Mouse (Mus musculus) cerebellum, postnatal 4 days (tissue): ENCODE measurements around the gene Msi1.

Source experiments
- DNase-seq, 2 experiments: peaks; one replicate each; pipeline ENCODE4 v3.0.0; 2022; ENCODE audit warnings: low spot score in 2 of 2, mixed read lengths in 1 of 2

The Msi1 gene

DNA sequence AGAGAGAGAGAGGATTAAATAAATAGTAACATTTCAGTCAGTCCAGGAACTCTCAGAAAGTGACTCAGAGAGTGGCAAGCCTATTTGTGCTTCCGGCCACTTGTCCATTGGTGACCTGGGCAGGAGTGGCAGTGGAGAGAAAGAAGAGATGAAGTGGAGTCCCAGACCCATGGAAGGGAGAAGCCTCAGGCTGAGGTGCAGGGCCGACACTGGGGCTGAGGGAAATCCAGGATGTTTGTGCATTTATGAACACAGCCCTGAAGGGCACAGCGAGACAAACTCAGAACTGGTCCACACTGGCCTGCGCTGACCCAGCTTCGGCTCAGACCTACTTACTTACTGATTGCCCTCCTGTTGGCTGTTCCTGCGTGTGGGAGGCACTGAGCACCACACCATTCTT lies 40.4 kb downstream of the Msi1 start:
- DNase-seq: no peak

DNA sequence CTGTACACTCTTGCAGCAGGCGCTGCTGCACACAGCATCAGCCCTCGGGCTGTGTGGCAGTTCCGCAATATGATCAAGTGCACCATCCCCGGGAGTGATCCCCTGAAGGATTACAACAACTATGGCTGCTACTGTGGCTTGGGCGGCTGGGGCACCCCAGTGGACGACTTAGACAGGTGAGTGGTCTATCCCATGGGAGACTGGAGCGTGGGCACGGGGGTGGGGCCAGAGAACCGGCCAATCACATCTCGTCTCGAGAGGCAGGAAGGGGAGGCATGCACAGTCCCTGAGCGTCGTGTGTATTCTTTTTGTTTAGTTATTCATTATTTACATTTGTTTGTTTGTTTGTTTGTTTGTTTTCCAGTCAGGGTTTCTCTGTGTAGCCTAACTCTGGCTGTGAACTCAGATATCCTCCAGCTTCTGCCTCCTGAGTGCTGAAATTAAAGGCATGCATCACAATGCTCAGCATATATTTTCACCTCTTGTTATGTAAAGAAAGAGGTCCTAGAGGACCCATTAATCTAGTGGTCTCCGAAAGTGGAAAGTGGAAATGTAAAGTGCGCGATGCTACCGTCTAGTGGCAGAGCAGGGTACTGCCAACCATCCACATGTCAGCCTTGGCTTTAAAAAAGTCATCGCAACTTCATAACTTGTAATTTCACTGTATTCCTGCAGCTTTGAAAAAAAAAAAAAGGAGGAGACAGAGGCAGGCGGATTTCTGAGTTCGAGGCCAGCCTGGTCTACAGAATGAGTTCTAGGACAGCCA lies 41.5 kb downstream of the Msi1 start:
- peak in 1 of 2 experiments; percentile 73 for DNase-seq

DNA sequence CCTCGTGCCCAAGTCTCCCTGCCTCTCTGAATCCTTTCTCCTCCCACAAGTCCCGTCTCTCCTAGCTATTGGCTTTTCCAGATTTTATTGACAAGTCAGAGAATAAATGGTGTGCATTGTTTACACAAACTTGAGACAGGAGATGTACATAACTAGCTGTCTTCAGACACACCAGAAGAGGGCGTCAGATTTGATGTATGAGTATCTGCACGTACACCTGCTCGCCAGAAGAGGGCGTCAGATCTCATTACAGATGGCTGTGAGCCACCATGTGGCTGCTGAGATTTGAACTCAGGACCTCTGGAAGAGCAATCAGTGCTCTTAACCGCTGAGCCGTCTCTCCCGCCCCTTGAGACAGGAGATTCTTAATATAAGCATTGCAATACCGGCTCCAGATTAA lies 43.8 kb downstream of the Msi1 start:
- no peak for DNase-seq

DNA sequence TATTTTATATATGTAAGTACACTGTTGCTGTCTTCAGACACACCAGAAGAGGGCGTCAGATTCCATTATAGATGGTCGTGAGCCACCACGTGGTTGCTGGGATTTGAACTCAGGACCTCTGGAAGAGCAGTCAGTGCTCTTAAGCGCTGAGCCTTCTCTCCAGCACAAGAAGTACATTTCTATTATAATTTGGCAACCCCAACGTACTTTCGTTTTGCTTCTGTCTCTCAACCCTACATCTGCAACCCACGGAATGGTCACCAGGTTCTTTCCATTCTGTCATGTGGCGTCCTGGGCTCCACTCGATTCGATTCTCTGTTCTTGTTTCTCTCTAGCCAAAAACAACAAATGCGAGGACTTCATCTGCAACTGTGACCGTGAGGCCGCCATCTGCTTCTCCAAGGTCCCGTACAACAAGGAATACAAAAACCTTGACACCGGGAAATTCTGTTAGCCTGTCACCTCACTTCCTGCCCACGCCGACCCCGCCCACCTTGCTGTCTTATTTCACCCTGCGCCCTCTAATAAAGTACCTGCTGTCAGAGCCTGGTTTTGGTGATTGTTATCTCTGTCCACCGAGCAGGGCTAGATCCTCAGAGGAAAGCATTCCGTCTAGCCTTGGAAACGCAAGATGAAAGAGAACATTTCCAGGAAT lies 44.9 kb downstream of the Msi1 start:
- DNase-seq: no peak

DNA sequence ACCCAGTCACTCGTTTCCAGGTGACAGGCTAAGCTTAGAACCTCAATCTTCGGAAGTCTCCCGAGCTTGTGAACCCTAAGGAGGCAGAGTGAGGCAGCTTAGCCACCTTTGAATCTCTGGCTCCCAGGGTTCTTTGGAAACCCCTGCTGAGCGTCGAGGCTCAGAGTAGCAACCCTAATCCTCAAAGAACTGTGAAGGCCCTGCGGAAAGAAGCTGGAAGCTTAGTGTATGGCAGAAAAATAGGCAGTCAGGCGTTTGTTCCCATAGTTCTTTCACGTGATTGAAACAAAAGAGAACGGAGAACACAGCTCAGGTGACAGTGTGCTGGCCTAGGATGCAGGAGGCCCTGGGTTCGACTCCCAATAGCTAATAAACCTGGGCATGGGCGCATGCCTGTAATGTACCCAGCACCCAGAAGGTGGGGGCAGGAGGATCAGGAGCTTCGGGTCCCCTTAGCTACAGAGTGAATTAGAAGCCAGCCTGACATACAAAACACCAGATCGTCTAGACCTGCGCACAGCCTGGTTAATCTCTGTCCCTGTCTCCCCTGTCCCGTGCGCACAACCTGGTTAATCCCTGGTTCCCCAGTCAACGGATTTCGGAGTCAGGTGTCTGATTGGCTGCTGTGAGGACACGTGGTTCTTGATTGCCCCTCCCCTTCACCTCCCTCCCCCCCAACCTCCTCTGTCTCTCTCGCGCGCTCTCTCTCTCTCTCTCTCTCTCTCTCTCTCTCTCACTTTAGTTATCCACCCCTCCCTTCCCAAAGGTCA lies 46.1 kb downstream of the Msi1 start:
- DNase-seq: peak in 1 of 2 experiments; percentile 28

DNA sequence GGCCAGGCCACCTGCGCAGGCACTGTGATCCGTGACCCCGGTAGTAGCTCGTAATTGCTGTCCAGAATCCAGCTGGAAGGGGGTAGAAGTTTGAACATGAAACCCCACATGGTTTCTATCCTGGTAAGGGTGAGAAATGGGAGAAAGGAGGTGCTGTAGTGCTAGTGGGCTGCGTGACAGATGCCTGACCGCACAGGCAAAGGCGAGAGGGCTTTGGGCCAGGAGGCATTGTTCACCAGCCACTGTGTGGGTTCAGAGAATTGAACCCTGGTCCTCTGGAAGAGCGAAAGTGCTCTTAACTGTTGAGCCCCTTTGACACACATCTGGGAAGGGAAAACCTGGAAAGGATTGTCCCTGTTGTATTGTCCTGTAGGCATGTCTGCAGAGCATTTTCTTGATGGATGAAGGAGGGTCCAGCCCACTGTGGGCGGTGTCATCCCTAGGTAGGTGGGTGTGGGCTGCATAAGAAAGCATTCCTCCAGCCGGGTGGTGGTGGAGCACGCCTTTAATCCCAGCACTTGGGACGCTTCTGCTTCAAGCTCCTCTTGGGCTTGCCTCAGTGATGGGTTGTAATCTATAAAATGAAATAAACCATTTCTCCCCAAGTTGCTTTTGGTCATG lies 46.8 kb downstream of the Msi1 start:
- no peak for DNase-seq

DNA sequence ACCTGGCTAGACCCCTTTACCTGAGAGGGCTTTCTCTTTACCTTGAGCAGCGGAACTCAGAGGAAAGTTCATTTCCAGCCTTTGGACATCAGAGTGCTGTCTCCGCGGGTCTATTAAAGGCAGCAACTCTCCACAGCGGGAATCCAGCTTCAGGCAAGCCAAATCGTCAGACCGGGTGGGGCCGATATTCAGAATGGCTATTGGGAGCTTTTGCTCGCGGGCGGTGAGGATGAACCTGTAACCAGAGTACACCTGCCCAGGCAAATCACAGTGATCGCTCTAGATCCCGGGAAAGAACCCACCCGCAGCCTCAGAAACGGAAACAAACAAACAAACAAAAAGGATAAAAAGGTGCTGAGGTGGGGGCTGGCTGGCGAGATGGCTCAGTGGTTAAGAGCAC lies 50.2 kb downstream of the Msi1 start:
- DNase-seq: no peak

DNA sequence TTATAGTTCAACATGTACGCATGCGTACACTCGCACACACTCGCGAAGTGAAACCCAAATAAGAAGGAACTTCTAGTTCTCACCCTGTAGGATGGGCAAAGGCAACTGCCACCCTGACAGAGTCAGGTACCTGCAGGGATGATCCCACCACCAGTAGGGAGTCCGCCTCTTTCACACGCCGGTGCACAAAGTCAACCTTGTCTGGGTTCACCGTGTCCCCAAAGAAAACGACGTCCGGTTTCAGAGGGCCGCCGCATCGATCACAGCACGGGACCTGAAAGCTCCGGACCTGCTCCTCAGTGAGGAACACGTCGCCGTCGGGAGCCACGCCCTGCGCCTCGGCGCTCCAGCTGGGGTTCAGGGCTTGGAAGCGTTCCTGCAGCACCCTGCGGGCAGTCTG lies 50.7 kb downstream of the Msi1 start:
- DNase-seq: no peak

DNA sequence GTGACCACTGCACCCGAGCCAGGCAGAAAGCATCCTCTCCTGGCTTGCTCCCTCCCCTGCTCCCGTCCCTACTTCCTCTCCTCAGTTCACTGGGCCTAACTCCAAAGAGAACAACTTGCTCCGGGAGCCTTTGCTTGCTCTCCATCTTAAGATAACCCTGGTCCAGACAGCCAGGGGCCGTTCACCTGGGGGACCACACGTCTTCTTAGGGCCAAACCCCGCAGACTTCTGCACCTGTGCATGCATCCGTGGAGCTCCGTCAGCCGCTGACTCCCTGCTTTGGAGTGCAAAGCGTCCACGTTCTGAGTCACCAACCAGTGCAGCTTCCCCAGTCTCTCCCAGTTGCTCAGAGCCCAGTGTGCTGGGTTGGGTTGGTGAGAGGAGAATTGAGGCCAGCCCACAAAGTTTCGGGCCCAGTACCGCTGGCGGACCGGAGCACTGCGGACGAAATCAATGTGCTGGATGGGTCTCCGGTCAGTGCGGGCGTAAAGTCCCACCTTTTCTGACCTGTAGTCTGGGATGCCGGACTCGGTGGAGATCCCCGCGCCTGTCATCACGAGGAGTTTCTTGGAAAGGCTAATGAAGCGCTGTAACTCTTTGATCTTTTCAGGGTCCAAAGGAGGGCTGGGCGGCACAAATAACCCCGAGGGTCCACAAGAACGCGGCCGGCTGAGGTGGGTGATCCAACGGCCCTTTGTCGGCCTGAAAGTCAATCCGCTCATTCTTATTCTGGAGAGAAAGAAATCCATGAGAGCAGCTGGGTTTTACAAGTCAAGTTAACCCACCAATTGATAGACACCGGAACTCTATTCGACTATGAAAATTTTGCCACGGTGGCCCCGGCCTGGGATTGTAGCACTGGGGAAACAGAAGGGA lies 53.2 kb downstream of the Msi1 start:
- DNase-seq: no peak

DNA sequence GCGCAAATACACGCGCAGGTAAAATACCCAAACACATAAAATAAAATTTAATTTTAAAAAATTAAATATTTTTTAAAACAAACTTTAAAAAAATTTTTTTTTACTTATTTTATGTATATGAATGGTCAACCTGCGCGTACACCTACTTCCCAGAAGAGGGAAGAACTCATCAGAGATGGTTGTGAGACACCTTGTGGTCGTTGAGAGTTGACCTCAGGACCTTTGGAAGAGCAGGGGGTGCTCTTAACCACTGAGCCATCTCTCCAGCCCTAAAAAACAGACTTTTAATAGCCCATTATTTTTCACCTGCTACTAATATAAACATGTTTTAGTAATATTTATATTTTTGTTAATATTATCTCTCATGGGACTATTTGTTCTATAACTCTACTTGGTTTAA lies 54.0 kb downstream of the Msi1 start:
- DNase-seq: no peak

DNA sequence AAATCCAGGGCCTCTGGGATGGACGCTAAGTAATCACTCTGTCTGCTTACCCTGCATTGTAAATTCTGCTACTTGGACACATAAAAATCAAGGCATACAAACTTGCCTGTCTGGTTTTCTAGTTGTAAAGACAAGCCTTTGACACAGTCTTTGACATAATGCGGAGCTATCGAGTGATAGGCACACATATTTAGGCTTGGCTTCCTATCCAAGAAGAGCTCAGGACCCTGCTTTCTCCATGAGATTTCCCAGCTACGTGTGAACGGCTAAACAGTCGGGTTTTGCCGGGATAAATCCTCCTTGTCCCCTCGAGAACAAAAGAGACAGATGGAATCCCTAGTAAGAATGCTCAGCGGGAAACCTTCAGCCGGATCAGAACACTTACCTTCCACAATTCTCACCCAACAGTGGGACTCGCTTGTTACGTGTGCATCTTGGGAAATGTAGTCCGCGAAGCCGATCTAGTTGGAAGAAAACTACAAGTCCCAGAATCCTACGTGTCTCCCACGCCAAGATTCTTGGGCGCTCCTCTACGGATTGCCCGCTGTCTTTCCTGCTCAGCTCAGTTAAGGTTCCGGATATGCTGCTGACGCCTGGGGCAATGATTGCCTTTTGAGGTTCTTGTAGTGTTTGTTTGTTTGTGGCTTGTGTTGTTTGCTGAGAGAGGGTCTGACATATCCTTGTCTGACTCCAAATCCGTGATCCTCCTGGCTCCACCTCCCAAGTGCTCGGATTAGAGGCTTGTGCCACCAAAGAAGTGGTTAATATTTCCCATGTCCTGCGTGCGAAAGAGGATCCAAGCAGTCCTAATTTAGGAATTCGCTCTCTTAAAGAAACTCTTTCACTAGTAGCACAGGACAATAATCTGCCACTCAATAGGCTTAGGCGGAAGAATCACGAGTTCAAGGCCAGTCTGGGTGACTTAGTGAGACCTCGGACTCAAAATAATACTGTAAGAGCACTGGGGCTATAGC lies 54.8 kb downstream of the Msi1 start, which contains the start of gene Sirt4:
Gene Sirt4 (minus strand): TSS at position 779 of the 974 bp plus-strand sequence.
- peak in 1 of 2 experiments; percentile 70 for DNase-seq

DNA sequence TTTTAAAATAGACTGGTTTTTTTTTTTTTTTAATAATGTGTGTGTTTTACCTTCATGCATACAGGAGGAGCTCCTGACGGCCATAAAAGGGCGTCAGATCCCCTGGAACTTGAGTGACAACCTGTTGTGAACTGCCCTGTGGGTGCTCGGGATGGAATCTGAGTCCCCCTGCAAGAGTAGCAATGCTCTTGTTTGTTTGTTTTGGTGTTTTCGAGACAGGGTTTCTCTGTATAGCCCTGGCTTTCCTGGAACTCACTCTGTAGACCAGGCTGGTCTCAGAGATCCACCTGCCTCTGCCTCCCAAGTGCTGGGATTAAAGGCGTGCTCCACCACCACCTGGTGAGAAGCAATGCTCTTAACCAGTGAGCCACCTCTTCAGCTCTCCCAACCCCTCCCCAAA lies 55.6 kb downstream of the Msi1 start:
- DNase-seq: no peak

DNA sequence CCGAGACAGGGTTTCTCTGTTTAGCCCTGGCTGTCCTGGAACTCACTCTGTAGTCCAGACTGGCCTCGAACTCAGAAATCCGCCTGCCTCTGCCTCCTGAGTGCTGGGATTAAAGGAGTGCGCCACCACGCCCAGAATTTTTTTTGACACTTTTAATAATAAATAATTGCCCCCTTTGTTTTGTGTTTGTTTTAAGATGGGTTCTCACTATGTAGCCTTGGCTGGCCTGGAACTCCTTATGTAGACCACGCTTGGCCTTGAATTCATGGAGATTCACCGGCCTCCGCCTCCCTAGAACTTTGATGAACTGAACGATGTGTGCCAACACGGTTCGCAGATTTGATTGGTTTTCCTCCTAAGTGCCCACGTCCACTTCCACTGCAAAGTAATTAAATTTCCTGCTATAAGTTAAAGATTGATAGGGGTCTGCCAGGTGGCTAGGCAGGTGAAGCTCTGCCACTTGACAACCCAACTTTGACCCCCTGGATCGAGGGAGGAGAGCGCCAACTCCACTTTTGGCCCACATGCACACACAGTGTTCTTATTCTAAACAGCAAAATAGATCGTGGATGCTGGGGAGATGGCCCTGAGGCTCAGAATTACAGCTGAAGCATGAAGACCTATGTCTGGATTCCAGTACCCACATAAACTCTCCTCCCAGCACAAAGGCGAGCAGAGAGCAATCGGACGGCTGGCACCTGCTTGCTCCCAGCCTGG lies 56.2 kb downstream of the Msi1 start:
- no peak for DNase-seq

DNA sequence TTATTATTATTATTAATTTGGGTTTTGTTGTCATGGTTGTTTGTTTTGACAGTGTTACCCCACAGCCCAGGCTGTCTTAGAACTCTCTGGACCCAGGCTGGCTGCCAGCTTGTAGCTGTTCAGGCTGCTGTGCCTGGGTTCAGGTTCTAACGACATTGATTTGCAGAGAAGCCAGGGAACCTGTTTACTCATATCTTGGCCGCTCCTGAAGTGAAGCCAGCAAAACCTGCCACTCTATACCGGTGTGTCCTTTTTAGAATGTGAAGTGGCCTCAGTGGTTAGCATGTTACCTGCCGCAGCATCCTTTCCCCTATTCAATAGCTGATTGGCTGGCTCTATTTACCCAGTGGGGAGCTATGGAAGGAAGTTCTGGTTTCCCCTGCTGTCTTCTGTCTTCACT lies 57.3 kb downstream of the Msi1 start:
- DNase-seq: no peak

DNA sequence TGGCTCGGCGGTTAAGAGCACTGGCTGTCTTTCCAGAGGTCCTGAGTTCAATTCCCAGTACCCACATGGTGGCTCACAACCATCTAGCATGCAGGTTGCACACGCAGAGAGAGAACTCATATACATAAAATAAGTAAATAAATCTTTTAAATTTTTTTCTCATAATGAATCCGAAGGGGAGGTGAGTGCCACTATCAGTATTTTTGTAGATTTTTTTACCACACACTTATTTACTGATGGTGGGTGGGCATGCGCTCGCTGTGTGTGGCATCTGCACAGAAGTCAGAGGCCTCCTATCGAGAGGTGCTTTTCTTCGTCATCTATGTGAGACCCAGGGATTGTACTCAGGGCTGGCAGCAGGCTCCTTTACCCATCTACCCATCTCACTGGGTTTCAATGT lies 58.0 kb downstream of the Msi1 start:
- DNase-seq: no peak

DNA sequence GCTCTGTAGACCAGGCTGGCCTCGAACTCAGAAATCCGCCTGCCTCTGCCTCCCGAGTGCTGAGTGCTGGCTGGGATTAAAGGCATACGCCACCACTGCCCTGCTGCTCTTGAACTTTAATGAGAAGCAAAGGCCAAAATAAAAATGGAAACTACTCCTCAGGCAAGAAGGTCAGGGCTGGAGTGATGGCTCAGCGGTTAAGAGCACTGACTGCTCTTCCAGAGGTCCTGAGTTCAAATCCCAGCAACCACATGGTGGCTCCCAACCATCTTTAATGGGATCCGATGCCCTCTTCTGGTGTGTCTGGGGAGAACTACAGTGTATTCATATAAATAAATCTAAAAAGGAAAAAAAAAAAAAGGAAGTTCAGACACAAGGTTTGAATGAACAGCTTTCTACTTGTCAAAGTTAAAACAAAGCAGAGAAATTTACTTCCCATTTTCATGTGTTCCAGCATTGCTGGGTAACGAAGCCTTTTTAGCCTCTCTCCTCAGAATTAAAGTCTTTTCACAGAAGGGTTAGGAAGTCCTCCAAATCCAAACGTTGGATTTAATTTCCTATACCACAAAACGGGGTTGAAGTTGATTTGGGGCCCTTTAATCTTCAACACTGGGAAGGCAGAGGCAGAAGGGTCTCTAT lies 58.7 kb downstream of the Msi1 start:
- DNase-seq: no peak

DNA sequence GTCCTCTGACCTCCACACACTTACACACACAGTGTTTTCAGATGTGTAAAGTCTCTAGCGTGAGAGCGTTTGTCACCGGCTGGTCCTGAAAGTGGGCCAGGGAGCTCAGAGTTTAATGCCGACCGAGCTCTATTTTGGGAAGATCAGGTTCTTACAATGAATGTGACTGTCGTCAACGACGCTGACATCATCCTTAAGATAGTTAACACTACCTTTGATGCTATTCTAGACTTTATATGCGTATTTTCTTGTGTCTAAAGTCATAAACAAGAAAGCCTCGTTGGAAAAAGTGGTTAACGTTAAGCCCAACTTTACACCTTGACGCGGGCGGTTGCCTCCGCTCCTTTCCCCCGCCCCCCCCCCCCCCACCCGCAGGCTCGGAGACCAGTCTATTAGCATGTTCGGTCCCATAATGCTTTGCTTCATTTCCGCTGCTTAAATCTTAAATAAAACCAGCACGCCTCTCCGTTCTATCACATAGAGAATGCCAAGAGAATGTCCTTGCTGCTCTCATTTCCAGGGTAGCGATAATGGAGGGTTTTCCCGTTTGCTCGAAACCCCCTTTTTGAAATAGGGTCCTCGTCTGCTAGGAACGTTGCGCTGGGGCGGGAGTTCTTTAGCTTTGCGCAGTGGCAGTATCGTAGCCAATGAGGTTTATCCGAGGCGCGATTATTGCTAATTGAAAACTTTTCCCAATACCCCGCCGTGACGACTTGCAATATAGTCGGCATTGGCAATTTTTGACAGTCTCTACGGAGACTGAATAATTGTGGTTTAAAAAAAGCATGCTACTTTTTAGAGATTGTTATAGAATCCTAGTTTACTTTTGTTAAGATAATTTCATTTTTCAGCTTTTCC lies 59.7 kb downstream of the Msi1 start:
- peak; percentile 67 to 82 for DNase-seq
